Mouse (Mus musculus): ENCODE data around the gene Coa4.

Gene Coa4

GRCm38 (mm10) chr7:100504740-100505487, 32.0 kb upstream of the Coa4 start:
- no peak for DNase-seq (ENCODE audit: inconsistent ontology term)

GRCm38 (mm10) chr7:100506494-100506893, 30.4 kb upstream of the Coa4 start:
- no peak for DNase-seq (ENCODE audit: inconsistent ontology term)

GRCm38 (mm10) chr7:100508670-100509069, 28.2 kb upstream of the Coa4 start:
- no peak for DNase-seq (ENCODE audit: inconsistent ontology term)

GRCm38 (mm10) chr7:100511602-100512001, 25.3 kb upstream of the Coa4 start:
- no peak for DNase-seq (ENCODE audit: inconsistent ontology term)

GRCm38 (mm10) chr7:100514573-100514972, 22.3 kb upstream of the Coa4 start, which contains the start of gene Dnajb13:
Gene Dnajb13 (minus strand): TSS chr7:100514960.
- no peak for DNase-seq (ENCODE audit: inconsistent ontology term)

GRCm38 (mm10) chr7:100520204-100520603, 16.7 kb upstream of the Coa4 start:
- DNase-seq (ENCODE audit: inconsistent ontology term) = no peak

- DNase-seq (ENCODE audit: inconsistent ontology term) = peak; percentile 70
Observed at GRCm38 (mm10) chr7:100520663-100521285, 16.1 kb upstream of the Coa4 start.

- no peak for DNase-seq (ENCODE audit: inconsistent ontology term)
Observed at GRCm38 (mm10) chr7:100522222-100522621, 14.6 kb upstream of the Coa4 start.

- DNase-seq (ENCODE audit: inconsistent ontology term) = no peak
Observed at GRCm38 (mm10) chr7:100524669-100525068, 12.2 kb upstream of the Coa4 start.

GRCm38 (mm10) chr7:100530766-100531165, 6.1 kb upstream of the Coa4 start:
- no peak for DNase-seq (ENCODE audit: inconsistent ontology term)

GRCm38 (mm10) chr7:100533503-100533902, 3.4 kb upstream of the Coa4 start:
- no peak for DNase-seq (ENCODE audit: inconsistent ontology term)

- DNase-seq (ENCODE audit: inconsistent ontology term) = no peak
Observed at GRCm38 (mm10) chr7:100534216-100534615, 2.7 kb upstream of the Coa4 start.

GRCm38 (mm10) chr7:100535831-100536230, 1.0 kb upstream of the Coa4 start:
- DNase-seq (ENCODE audit: inconsistent ontology term) = no peak

GRCm38 (mm10) chr7:100537519-100537902, 640 bp downstream of the Coa4 start:
- DNase-seq (ENCODE audit: inconsistent ontology term) = no peak

- no peak for DNase-seq (ENCODE audit: inconsistent ontology term)
Observed at GRCm38 (mm10) chr7:100539516-100539915, 2.6 kb downstream of the Coa4 start.

- DNase-seq (ENCODE audit: inconsistent ontology term) = no peak
Observed at GRCm38 (mm10) chr7:100544437-100544836, 7.6 kb downstream of the Coa4 start.

- DNase-seq (ENCODE audit: inconsistent ontology term) = no peak
Observed at GRCm38 (mm10) chr7:100547631-100548030, 10.8 kb downstream of the Coa4 start.

- DNase-seq (ENCODE audit: inconsistent ontology term) = no peak
Observed at GRCm38 (mm10) chr7:100549796-100550195, 12.9 kb downstream of the Coa4 start.

GRCm38 (mm10) chr7:100550338-100551007, 13.6 kb downstream of the Coa4 start:
- DNase-seq (ENCODE audit: inconsistent ontology term) = peak; percentile 36

GRCm38 (mm10) chr7:100554939-100555338, 18.1 kb downstream of the Coa4 start:
- peak; percentile 54 for DNase-seq (ENCODE audit: inconsistent ontology term)

GRCm38 (mm10) chr7:100555431-100555951, 18.6 kb downstream of the Coa4 start:
- peak; percentile 83 for DNase-seq (ENCODE audit: inconsistent ontology term)

- no peak for DNase-seq (ENCODE audit: inconsistent ontology term)
Observed at GRCm38 (mm10) chr7:100557241-100557640, 20.4 kb downstream of the Coa4 start.

Data from Muller cell, postnatal 12 days (primary cell).